Mouse (Mus musculus) CH12.LX (cell line): ENCODE results near the gene Gm33815.
"Not testable (repeated sequence)": the region's sequence is repeated elsewhere in the genome, so short reads cannot be mapped to it uniquely, and the experiment has no call there.

Source experiments
- CTCF ChIP-seq, 2 experiments: IDR thresholded peaks in 1 of 2; conservative IDR thresholded peaks in 1 of 2; 2 replicates each; pipeline ENCODE4 v1.5.1; 2011 to 2012; ENCODE audit warnings: low read depth in 2 of 2, low read length in 2 of 2, improper control_type of control experiment in 1 of 2, inconsistent platforms in 1 of 2, mild to moderate bottlenecking in 1 of 2, moderate library complexity in 1 of 2
- PAX5 ChIP-seq: IDR thresholded peaks from 2 replicates; pipeline ENCODE4 v1.6.1; 2012; ENCODE audit warnings: low read length, inconsistent platforms, mixed read lengths

GRCm38 (mm10) chrY:69320832-69321231 is at the start of gene Gm33815:
- not testable (repeated sequence) for TF ChIP-seq PAX5; CTCF (conservative IDR thresholded peaks at IDR 0.05 in 1 of 2, IDR thresholded peaks at IDR 0.05 in 1 of 2; ENCODE audit: low read depth in 2 of 2, low read length in 2 of 2)
